Mouse (Mus musculus) bone marrow, adult 2 months (tissue): ENCODE data around the gene Pes1. TPM values are rescaled to one million over a fixed set of nuclear protein-coding genes. Genes with fewer than 3 reads are reported as not detected.
"Not testable (repeated sequence)": the region's sequence is repeated elsewhere in the genome, so short reads cannot be mapped to it uniquely, and the experiment has no call there.

ENCODE experiments used
- H3K27ac ChIP-seq: fragments of 200-500 bp; 2 replicates; pipeline ENCODE4 v1.5.1; 2012; ENCODE audit warnings: low read depth, mild to moderate bottlenecking, control low read depth, inconsistent platforms, low read length; ENCODE audit not compliant: control insufficient read depth, poor library complexity, insufficient read depth
- H3K4me1 ChIP-seq: fragments of 200-500 bp; 2 replicates; pipeline ENCODE4 v1.6.1; 2011; ENCODE audit warnings: low read length; ENCODE audit not compliant: control insufficient read depth, insufficient read depth
- H3K4me3 ChIP-seq: fragments of 200-500 bp; replicated peaks from 2 replicates; pipeline ENCODE3; 2011; ENCODE audit warnings: mild to moderate bottlenecking, low read depth, low read length, control low read depth; ENCODE audit not compliant: control insufficient read depth
- CTCF ChIP-seq: fragments of 200-500 bp; IDR thresholded peaks from 2 replicates; pipeline ENCODE4 v1.5.1; 2011; ENCODE audit warnings: low read length, control low read depth; ENCODE audit not compliant: control insufficient read depth, insufficient read depth
- POLR2A ChIP-seq: fragments of 200-500 bp; IDR thresholded peaks from 2 replicates; pipeline ENCODE4 v1.6.1; 2011; ENCODE audit warnings: low read depth, mild to moderate bottlenecking, control low read depth, low read length, borderline replicate concordance; ENCODE audit not compliant: control insufficient read depth
- WGBS: fragments of 180-500 bp; shearing (Covaris S2); methylation state at CpG from one replicate; pipeline ENCODE4 v1.1.7; 2018; 5-methylcytosine and 5-hydroxymethylcytosine counted together
- polyA plus RNA-seq: library from polyadenylated mRNA; stranded (reverse); fragments of >200 nt; gene quantifications from 2 replicates; pipeline ENCODE4 v1.2.4, GENCODE M21; 2011; ENCODE audit warnings: low replicate concordance; ENCODE audit not compliant: missing spikeins, insufficient read depth, insufficient read length

The Pes1 gene
- polyA plus RNA-seq, 1 experiment: 35.0 TPM

- H3K4me3 ChIP-seq: no peak overlapping the region
- TF ChIP-seq CTCF (no peak), POLR2A (no peak)
- H3K4me1 ChIP-seq: no peaks in the 10 kb centered on the region
- 25% methylated on average over 1 of the region's 1 CpGs for WGBS
- no peak overlapping the region for H3K27ac ChIP-seq
These were observed 17.4 kb upstream of the Pes1 start for GRCm38 (mm10) chr11:3946386-3946785.

DNA sequence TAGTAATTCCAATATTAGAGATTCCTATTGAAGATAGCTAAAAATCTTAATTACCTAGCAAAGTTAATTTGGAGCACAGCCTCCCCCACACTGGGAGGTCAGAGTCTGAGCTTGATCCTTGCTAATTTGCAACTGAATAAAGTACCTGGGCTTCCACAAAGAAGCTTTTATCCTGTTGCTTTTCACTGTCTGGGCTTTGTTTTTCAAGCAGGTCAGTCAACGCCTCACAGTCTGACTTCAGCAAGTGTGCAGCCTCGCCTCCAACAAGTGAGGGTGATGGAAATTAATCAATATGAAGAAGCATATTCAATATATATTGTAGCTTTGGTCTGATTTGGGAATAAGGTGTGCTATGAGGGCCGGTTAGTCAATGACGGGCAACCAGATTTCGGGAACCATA lies 8.9 kb upstream of the Pes1 start:
- H3K4me1 ChIP-seq, H3K4me3 ChIP-seq, H3K27ac ChIP-seq: not testable (repeated sequence)
- 85% methylated on average over 5 of the region's 5 CpGs for whole genome bisulfite sequencing

DNA sequence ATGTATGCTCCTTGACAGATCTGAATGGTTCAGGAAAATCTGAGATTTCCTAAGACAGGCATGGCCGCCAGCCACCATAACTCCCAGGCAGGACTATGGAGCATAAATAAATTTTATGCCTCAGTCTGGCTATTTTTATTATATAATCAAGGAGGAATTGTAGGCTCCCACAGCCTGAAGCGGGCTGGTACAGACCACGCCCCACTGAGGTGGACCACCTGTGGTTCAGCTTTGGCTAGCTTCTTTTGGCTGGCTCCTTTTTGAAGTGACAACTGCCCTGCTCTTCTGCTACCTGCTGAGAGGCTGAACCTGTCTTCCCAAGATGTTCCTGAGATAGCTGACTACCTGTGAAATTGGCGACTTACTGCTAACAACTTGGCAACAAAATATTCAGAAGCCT lies 8.4 kb upstream of the Pes1 start:
- 76% methylated on average over 4 of the region's 4 CpGs for WGBS
- H3K27ac ChIP-seq, H3K4me3 ChIP-seq, H3K4me1 ChIP-seq: not testable (repeated sequence)

GRCm38 (mm10) chr11:3960901-3961300 lies 2.9 kb upstream of the Pes1 start:
- no peak overlapping the region for H3K27ac ChIP-seq
- peaks cover 2% of the 10 kb centered on the region for H3K4me1 ChIP-seq
- TF ChIP-seq CTCF: no peak
- TF ChIP-seq POLR2A: no peak
- no peak overlapping the region for H3K4me3 ChIP-seq
- 57% methylated on average over 2 of the region's 2 CpGs for WGBS

DNA sequence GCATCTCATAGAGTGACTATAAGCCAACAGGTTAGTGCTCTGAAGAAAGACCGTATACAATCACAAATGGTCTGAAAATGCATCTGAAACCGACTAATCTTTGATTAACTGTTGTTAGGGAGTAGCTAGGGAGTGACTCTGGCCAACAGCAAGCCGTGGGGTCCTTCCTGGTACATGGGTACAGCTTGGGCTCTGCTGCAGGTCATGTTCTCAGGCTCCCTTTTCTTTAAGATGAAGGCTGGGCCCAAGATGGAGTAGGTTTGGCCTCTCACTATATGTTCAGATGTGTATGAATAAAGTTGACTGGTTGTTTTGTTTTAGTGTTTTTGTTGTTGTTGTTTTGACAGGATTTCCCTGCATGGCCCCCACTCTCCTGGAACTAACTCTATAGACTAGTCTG lies 2.0 kb upstream of the Pes1 start:
- H3K4me1 ChIP-seq: peaks cover 2% of the 10 kb centered on the region
- 64% methylated on average over 3 of the region's 3 CpGs for WGBS
- H3K4me3 ChIP-seq: no peak overlapping the region
- H3K27ac ChIP-seq: no peak overlapping the region
- TF ChIP-seq POLR2A (no peak), CTCF (no peak)

DNA sequence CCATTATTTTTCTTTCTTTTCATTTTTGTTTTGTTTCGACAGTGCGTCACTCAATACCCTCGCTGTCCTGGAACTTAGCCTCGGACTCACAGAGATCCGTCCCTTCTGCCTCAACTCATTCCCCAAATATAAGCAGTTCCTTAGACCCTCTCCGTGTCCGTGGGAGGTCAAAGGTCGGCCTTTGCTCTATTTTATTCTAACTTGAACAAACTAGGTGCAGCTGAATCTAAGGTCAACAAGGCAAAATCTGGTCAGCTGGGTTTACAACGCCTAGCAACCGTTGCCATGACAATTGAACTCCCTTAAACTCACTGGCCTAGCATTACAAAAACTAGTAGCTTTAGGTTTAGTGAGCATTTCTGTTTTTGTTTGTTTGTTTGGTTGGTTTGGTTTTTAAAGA lies 620 bp upstream of the Pes1 start:
- TF ChIP-seq CTCF (no peak), POLR2A (no peak)
- Histone ChIP-seq H3K4me3 (peak overlapping the region; percentile 23), H3K4me1 (peaks cover 2% of the 10 kb centered on the region), H3K27ac (no peak overlapping the region)
- WGBS: 77% methylated on average over 10 of the region's 10 CpGs

GRCm38 (mm10) chr11:3964416-3965172 lies 819 bp downstream of the Pes1 start:
- 4% methylated on average over 11 of the region's 11 CpGs for WGBS
- H3K4me1 ChIP-seq: peaks cover 2% of the 10 kb centered on the region
- no peak for TF ChIP-seq CTCF
- no peak for TF ChIP-seq POLR2A
- H3K27ac ChIP-seq: no peak overlapping the region
- peak overlapping the region; percentile 66 for H3K4me3 ChIP-seq

DNA sequence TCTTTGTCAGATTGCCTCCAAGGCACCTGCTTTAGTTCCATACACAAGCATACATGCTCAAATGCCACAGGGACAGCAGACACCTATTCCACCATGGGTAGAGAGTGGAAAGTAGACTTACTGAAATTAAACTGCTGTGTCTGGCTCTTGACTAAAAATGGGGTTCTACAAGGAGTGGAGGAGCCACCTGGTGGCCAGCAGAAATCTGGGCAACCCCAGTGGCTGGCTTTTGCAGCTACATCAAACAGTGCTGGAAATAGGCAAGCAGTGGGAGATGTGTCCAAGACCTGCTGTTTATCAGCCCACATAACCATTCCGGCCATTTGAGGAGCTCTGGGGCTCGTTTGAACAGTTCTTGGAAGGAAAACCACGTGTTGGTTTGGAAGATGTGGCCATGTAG lies 6.1 kb downstream of the Pes1 start:
- Histone ChIP-seq H3K4me3 (no peak overlapping the region), H3K4me1 (peaks cover 2% of the 10 kb centered on the region), H3K27ac (no peak overlapping the region)
- 75% methylated on average over 3 of the region's 3 CpGs for WGBS
- no peak for TF ChIP-seq CTCF
- no peak for TF ChIP-seq POLR2A

GRCm38 (mm10) chr11:3970361-3970760 lies 6.6 kb downstream of the Pes1 start:
- no peak overlapping the region for H3K4me3 ChIP-seq
- H3K4me1 ChIP-seq: no peaks in the 10 kb centered on the region
- WGBS: 87% methylated on average over 7 of the region's 7 CpGs
- no peak overlapping the region for H3K27ac ChIP-seq
- no peak for TF ChIP-seq CTCF
- TF ChIP-seq POLR2A: no peak
